Mouse (Mus musculus) gastrocnemius, postnatal 4 days (tissue): ENCODE measurements at regions not wholly inside any gene's neighbourhood (a gene's known extent, or its start where the extent isn't known, plus 50 kb on each side); places are given as distances from the start of the nearest gene placed in this dataset.
A peak's percentile ranks its signal among the peaks of the same experiment; 100 is the strongest.

Experiments used
- DNase-seq, 2 experiments: peaks; one replicate each; pipeline ENCODE4 v3.0.0; 2021 to 2022; ENCODE audit warnings: low spot score in 2 of 2, mixed read lengths in 2 of 2

DNA sequence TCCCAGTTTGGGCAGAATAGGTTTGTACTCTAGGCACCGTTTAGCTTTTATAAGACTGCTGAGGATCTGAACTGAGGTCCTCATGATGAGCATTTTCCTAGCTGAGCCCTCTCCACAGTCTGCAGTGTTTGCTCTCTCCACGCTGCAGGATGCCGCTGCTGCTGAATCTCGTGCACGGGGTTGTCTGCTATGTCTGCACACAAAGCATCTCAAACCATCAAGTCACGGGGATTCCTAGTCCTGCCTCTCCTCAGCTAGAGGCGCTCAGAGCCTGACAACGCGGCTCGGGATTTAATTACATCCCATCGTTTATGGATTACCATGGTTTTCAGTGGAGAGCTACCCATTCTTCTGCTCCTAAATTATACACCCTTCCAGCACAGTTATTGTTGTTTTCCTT is 175.6 kb downstream of the Rnf144b start:
- no peak for DNase-seq

DNA sequence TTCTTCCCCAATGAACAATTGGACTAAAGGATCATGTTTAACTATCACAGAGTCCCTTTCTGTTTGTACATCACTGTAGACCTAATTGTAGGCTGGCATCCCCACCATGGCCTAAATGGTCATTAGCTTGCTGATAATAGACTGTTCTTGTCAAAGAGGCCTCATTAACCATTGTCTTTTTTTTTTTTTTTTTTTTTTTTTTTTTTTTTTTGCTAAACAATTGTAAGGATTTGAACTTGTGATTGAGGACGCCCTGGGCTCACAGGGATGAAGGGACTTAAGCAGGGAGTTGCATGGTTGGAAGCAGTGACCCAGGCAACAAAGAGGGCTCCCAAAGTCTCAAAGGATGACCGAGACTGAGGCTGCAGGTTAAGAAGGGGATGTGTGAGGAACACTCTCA is 178.0 kb downstream of the Rnf144b start:
- DNase-seq: no peak

DNA sequence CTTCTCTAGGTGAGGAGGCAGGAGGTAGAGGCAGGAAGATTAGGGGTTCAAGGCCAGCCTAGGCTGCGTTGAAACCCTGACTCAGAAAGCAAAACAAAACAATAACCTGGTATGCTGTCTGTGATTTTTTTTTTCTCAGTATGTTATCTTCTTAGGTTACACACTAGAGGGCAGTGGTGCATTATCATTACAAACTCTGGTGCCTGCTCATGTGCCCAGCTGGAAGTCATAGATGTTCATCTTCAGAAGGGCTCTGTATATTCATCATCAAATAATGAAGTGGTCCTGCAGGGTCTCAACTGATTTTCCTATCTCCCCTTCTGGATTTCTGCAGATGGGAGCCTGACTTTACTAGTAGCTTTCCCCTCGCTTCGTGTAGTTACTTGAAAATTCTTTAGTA is 178.6 kb downstream of the Rnf144b start:
- DNase-seq: no peak

DNA sequence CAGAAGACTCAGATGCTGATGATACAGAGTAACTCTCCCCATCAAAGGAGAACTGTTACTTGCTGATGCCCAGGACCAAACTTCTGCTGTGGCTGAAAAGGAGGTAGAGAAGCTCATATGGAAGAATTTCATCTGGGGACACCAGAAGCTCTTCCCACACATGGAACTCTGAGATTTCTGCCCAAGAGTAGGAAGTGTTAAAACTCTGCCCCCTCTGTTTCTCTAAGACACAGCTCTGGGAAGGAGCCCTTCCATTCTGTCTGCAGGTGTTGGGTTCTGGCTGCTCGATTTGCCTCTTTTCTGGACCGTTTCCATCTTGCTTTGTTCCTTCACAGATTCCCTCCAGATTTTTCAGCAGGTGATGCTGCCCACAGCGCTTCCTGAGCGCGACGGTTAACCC is 187.0 kb downstream of the Rnf144b start:
- DNase-seq: no peak

DNA sequence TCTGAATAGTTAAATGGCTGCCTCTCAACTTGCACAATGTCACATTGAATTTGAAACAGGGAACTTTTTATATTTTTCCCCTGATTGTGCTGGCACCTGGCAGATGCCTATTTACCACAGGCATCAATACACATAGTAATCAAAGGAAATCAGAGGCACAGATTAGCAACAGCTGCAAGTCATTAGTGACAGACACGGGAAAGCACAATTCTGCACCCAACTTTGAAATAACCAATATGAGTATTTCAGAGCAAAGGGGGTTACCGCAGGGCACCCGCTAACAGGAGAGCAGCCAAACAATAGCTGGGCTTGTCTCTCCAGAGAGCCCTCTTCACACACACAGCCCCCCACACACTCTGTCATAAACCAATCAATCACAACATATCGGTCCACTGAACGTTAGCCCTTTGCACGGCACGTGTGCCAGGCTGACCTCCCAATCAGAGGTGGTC is 188.3 kb downstream of the Rnf144b start:
- DNase-seq: no peak

DNA sequence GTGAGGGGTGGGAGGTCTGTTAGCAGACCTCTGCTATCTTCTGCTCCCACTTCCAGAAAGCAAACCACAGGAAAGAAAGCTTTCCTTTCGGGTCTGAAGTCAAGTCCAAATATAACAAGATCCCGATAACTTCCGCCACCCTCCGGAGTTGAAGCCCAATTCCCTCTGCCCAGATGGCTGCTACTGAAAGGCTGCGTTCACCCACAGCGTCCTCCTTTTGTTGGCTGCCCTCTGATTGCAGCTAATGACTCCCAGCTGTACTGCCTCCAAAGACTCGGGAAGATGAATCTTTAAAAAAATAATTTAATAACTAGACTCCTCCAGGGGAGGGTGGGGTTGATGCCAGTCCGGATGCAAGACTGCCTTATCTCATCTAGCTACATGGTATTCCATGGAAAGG is 197.1 kb downstream of the Rnf144b start:
- DNase-seq: no peak

DNA sequence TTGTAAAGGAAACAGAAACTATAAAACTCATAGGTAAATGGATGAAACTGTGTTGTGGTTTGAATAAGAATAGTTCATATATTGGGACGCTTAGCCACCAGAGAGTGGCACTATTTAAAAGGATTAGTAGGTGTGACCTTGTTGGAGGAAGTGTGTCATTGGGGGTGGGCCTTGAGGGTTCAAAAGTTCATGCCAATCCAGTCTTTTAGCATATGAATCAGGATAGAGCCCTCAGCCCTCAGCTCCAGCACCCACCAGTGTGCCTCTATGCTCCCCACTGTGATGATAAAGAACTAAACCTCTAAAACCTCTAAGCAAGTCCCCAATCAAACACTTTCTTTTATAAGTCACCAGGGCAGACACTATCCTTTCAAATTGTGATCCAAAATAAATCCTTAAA is 199.4 kb downstream of the Rnf144b start:
- DNase-seq: no peak

DNA sequence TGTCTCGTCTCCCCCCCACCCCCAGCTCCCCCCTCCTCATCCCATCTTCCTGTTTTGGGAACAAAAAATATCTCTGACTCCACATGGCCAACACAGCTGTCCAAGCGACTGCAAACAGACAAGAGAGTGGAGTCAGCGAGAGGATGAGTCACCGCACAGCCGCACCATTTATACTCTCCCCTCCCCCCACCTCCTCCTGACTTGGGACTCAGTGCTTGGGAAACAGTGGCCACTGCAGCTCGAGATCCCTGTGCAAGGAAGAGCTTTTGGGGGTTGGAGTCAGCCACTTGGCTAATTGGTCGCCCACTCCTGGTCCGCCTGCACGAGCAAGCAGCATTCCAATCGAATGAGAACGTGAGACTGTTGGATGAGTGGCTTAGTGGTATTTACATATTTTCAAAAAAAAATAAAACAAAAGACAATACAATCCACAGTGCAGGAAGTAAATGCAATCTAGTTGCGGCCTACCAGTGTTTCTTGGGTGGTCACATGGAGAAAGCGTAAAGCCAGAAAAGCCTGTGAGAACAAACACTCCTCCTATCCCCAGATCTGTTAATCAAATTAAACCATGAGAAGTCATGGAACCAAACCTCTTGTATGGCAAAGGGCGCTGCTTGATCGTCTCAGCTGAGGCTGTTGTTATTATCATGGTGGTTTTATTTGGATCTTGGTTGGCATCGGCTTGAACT is 213.7 kb downstream of the Rnf144b start:
- DNase-seq: peak in 1 of 2 experiments; percentile 55

DNA sequence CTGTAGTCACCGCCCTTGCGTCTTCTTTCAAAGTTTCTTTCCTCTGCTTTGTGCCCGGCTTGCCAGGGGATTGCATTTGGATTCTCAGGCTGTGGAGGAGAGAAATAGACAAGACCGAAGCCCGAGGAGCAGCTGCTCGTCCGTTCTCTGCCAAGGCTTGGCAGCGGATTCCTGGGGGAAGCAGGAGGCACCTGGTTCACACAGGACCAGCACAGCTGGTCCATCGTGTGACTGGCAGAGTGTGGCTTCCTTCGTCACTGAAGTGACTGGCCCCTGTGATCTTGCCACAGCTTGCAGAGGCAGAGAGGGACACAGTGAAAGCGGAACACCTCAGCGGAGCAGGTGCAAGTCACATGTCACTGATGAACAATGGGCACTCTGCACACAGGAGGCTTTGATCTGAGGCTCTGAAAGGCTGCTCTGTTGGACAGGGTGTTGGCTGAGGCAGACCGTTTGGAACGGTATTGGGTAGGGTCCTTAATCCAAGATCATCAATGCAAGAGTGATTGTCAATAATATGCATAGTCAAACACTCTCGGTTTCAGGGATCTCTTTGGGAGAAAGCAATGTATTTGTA is 214.5 kb downstream of the Rnf144b start:
- peak in 1 of 2 experiments; percentile 51 for DNase-seq

DNA sequence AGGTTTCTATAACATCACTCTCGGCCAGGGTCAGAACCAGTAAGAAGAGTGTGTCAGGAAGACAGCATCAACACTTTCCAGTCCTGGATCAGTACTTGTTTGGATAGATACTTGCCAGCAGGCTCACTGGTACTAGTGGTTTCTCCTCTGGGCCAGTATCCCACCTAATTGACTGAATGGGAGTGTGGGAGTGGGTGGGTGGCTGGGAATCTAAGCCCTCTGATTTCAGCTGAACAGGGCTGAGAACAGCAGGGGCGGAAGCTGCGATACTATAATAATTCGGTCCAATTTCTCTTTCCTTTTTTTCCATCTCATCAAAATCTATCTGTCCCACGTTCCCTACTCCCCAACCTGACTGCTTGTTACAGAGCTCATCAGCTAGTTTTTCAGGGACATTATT is 217.0 kb downstream of the Rnf144b start:
- no peak for DNase-seq

DNA sequence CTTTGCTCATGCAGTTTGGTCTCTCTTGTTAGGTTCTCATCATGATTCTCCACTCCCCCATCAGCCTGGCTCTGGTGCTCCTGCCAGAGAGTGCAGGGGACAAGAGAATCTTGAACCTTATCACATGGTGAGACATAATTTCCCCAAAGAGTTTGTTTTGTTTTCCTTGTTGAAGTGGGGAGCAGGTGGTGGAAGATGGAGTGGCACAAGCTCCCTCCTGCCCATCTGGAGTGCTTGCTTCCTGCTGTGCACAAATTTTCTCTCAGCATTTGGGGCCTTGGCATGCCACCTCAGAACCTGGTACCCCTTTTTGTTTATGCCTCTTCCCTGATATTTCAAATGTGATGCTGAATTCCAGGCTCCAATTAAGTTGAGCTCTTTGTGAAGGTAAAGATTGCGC is 219.9 kb downstream of the Rnf144b start:
- no peak for DNase-seq

DNA sequence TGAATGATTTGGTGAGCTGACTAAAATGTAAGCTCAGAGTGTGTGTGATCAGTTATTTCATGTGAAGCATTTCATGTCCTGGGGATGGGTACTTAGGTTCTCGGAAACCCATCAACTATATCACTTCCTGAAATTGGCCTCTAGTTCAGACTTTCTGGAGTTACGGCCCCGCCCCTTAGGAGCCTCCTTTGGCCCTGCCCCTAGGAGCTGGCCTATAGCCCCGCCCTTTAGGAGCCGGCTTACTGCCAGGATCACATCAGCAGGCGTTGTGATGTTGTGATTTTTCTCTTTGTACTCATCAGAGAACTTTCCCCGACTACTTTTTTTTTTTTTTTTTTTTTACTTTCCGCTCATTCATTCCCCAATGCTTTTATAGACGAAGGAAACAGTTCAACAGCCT is 223.1 kb downstream of the Rnf144b start:
- no peak for DNase-seq

DNA sequence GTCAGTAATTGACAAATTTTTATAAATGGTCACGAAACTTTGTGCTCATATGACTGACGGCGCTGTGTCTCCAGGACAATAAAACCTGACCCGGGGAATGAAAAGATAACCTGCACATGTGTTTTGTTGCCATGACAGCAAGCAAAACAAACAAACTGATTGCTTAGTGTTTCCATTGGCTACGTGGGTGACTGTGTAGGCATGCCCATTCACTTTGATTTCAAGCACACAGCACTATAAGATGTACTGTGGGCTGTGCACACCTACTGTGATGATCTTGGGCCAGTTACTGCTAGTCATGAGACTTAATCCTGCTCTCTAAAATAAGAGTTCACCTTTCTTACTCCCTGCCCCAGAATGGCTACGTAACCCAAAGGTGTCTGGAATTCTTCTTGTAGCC is 225.4 kb downstream of the Rnf144b start:
- DNase-seq: no peak

DNA sequence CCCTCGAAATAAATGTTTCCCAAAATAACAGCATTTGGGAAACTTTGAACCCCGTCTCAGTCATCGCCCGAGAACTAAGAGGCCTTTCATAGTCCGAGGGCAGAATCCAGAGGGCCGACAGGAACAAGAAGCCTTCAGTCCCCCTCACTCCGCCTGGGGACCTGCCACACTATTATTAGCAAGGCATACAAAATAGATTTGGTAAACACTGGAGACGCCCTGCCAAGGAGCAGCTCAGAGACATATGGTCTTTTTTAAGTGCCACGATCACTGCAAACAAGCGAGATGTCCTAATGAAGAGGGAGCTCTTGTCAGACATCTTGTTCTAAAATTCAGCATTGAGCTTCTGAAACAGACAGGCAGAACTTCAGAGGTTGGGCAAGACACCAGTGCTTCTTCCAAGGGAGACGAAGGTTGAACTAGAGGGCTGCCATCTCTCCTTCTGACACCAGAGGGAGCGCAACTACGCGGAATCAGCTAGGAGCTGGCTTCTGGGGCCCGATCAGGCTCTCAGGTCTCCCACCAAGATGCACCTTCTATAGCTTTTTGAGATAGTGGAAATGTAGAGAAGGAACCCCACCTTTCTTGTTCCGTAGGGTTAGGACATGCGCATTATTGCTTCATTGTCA is 226.2 kb downstream of the Rnf144b start:
- peak; percentile 64 to 79 for DNase-seq

DNA sequence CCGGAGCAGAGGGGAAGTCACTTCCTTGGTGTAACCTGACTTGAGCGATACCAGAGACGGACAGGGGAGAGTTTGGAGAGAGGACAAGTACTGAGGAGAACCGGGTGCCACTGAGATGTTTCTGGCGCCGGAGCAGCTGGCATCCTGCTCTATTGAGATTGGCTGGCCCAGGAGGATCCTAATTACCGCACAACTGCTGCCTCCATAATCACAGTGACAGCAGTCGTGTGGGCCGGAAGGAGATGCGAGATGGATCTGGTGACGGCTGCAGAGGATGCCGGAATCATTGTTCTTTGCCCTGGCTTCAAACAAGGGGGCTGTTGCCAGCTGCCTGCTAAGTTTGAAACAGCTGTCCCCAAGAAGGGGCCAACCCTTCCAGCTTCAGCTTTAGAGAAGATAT is 232.0 kb downstream of the Rnf144b start:
- DNase-seq: peak in 1 of 2 experiments; percentile 37

DNA sequence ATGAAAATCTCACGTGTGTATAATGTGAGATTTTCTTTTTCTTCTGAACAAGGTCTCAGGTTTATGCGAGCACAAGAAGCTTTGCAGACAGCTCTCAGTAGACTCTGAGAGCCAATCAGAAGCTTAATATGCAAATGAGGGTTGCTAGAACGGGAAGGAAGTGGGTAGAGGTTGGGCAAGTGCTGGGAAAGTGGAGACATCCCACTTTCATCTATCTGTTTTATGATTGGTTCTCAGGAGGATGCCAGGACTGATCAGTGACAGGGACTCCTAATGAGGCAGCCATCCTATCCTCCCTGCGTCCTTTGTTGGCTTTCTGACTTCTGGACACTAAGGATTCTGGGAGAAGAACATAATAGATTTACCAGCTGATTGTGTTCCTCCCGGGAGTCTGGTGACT is 232.7 kb downstream of the Rnf144b start:
- DNase-seq: no peak

DNA sequence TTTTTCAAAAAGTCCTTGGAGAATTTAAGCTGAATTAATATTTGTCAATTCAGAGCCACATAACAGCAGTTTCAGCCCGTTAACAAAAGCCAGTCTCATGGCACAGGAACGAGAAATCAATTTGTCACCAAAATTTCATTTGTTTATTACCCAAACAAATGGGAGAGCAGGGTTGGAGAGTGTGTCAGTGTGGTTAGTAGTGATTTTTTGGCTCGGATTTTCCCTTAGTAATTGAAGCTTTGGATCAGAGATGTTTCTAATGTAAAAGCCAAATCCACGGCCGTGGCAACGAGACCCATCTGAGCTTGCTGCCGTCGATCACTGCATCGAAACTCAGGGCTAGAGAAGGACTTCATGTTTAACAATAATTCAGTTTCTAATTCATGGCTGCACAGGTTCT is 236.5 kb downstream of the Rnf144b start:
- no peak for DNase-seq

DNA sequence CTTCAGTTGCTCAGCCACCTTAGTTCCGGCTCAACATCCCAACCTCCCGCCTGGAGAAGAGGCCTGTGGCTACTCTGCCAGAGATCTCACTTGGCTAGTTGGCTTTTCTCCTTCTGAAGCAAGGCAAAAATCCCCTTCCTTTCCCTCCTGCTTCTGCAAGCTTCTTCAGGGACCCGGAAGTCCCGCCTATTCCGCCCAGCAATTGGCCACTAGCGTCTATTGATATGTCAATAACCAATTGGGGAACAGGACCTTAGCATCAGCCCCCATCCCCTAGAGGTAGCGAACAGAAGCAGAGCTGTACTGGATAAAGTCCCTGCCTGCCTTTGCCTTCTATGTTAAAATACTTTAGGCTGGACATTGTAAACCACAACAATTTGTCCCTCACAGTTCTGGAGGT is 243.3 kb downstream of the Rnf144b start:
- DNase-seq: no peak

DNA sequence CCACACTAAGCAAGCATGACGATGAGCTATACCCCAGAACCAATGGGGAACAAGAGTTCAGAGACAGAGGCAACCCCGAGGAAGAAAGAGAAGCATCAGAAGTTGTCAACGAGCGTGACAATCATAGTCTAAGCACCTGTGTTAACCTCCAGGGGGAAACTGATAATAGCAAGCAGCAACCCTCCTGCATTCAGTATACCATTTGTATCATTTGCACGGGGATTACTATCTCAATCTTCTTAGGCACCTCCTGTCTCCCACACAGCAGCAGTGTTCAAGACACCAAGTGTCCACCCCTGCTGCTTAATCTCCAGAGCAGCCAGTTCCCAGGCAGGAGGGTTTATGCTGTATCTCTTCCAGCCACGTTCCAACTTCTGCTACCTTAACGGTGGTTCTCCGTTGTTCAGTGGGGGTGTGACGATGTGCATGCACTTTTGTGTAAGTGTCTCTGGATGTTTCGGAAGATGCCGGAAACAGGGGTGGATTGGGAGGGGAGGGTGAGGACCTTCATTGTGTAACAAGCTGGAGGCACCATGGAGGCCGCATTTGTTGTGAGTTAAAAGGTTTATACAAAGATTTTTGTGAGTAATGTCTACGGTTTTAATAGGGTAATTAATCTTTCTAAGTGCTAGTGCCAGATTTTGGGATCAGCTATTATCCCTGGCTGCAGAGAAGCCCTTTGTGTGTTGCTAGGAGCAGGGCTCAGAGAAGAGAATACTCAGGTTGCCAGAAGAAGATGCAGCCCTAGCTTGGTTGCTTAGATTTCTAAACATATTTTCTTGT is 245.8 kb downstream of the Rnf144b start:
- DNase-seq: no peak

DNA sequence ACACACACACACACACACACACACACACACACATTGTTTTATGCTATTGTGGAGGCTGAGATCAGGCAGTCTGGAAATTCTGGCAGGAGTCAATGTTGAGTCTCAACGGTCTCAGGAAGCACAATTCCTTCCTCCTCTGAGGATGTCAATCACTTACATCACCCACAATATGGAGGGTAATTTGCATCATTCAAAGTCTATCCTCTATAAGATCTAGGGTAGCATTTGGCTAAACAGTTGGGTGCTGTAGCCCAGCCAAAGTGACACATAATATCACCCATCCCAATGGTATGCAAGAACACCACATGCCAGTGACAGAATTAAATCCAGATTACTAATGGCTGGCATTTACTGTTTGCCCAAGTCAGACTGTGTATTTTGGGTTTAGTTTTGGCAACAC is 252.1 kb downstream of the Rnf144b start:
- no peak for DNase-seq

DNA sequence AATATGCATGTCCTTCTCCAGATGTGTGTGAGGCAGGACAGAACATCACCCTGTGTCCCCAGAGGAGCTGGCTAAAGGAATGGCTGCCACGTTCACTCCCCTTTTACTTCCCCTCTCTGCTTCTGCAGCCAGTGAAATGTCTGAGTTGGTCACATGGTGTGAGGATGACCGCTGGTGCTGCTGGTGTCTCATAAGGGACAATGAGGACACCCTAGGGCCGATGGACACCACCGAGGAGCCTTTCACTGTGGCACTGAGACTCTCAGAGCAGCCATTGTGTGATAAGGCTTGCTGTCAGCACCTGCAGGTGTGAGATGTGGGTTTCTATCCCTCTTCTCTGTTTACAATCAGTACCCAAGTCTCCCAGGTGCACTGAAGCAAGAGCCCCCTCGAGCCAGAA is 268.6 kb downstream of the Rnf144b start:
- DNase-seq: no peak

DNA sequence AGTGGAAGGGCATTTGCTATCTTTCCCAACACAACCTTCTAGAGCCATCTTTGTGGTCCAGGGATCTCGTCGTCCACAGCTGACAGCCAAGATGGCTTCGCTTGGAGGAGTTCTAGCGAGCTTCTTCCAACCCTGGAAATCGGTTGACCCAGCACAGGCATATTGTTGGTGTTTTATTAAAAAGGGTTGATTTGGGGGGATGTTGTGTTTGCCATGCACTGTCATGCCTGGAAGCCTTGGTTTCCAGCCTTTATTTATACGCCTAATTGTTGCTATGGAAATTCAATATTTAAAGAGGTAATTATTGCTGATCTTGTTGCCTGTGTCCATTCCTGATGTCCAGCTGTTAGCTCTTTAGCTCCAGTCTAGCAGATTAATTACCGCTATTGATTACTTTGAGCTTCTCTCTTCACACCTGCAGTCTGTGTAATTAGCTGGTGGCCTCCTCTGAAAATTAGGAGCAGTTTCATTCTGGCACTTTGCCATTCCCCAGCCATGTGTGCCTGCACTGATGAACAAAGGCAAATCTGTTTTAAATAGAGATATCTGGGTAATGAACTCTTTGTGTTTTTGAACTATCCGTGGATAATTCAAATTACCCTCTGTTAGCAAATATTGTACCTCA is 275.4 kb downstream of the Rnf144b start:
- no peak for DNase-seq
